Mouse (Mus musculus) left cerebral cortex, postnatal 14 days (tissue): ENCODE measurements around the gene Tbcb. TPM values are rescaled to one million over a fixed set of nuclear protein-coding genes. Genes with fewer than 3 reads are reported as not detected.

Source experiments
- total RNA-seq, 2 experiments: library from RNA; stranded (reverse); gene quantifications; 2 replicates each; pipeline ENCODE4 v1.2.3; 2021

Gene Tbcb
- total RNA-seq, 2 experiments from 2014 or later = 149 to 153 TPM

Other genes starting within 250 kb of the Tbcb start
- 1 to 10 TPM; 3.7 TPM for gene Zfp568, start 248.3 kb downstream of the Tbcb start, total RNA-seq
- gene Zfp14, start 180.9 kb downstream of the Tbcb start, total RNA-seq = 1 to 10 TPM; 6.6 to 7.0 TPM
- gene Zfp82, start 159.4 kb downstream of the Tbcb start, total RNA-seq = 1 to 10 TPM; 2.7 to 4.3 TPM
- gene Gm26920, start 141.9 kb downstream of the Tbcb start, total RNA-seq = under 1 TPM in 1 of 2 experiments, not detected in 1; 0.59 TPM
- 1 to 10 TPM; 5.6 to 6.5 TPM for gene Zfp566, start 141.7 kb downstream of the Tbcb start, total RNA-seq
- 10 to 100 TPM; 54.8 to 67.7 TPM for gene Zfp260, start 137.5 kb downstream of the Tbcb start, total RNA-seq
- gene Zfp382, start 110.3 kb downstream of the Tbcb start, total RNA-seq = 10 to 100 TPM; 29.8 to 35.3 TPM
- gene Zfp146, start 62.5 kb downstream of the Tbcb start, total RNA-seq = 10 to 100 TPM; 45.7 to 47.1 TPM
- 1 to 10 TPM; 3.4 to 4.9 TPM for gene Cox7a1, start 48.1 kb downstream of the Tbcb start, total RNA-seq
- 100 to 1,000 TPM; 194 to 196 TPM for gene Capns1, start 33.5 kb downstream of the Tbcb start, total RNA-seq
- 10 to 100 TPM; 55.8 to 59.8 TPM for gene Polr2i, start 324 bp downstream of the Tbcb start, total RNA-seq
- not detected for gene Ovol3, start 3.5 kb upstream of the Tbcb start, total RNA-seq
- under 1 TPM in 1 of 2 experiments, not detected in 1; 0.26 TPM for gene Thap8, start 47.8 kb upstream of the Tbcb start, total RNA-seq
- gene Wdr62, start 48.1 kb upstream of the Tbcb start, total RNA-seq = 1 to 10 TPM; 1.2 to 2.0 TPM
- gene Clip3, start 59.5 kb upstream of the Tbcb start, total RNA-seq = 100 to 1,000 TPM; 499 to 503 TPM
- gene Alkbh6, start 76.4 kb upstream of the Tbcb start, total RNA-seq = 10 to 100 TPM; 53.4 to 55.3 TPM
- 1 to 10 TPM; 6.9 to 8.2 TPM for gene Syne4, start 82.5 kb upstream of the Tbcb start, total RNA-seq
- under 1 TPM; 0.40 to 0.44 TPM for gene E130208F15Rik, start 89.5 kb upstream of the Tbcb start, total RNA-seq
- gene Sdhaf1, start 91.6 kb upstream of the Tbcb start, total RNA-seq = 10 to 100 TPM in 1 of 2 experiments, 1 to 10 TPM in 1; 7.3 to 10.2 TPM
- 10 to 100 TPM; 39.1 to 42.5 TPM for gene Lrfn3, start 130.5 kb upstream of the Tbcb start, total RNA-seq
- gene Tyrobp, start 181.5 kb upstream of the Tbcb start, total RNA-seq = 10 to 100 TPM; 24.9 to 26.1 TPM
- 1 to 10 TPM in 1 of 2 experiments, not detected in 1; 2.6 TPM for gene Hcst, start 187.6 kb upstream of the Tbcb start, total RNA-seq
- gene Nfkbid, start 189.5 kb upstream of the Tbcb start, total RNA-seq = 1 to 10 TPM; 2.8 to 4.2 TPM
- 1,000 to 10,000 TPM; 1,098 to 1,148 TPM for gene Aplp1, start 213.3 kb upstream of the Tbcb start, total RNA-seq
- gene Kirrel2, start 225.4 kb upstream of the Tbcb start, total RNA-seq = 1 to 10 TPM; 6.1 to 8.0 TPM
- gene Nphs1, start 226.0 kb upstream of the Tbcb start, total RNA-seq = under 1 TPM; 0.35 to 0.53 TPM